Mouse (Mus musculus) hindbrain, embryonic 11.5 days (tissue): ENCODE data around the gene Rilp. TPM values are rescaled to one million over a fixed set of nuclear protein-coding genes. Genes with fewer than 3 reads are reported as not detected.
"Not testable (repeated sequence)": the region's sequence is repeated elsewhere in the genome, so short reads cannot be mapped to it uniquely, and the experiment has no call there.

Source experiments
- ATAC-seq: fragments of 200-750 bp; cut with Nextera tagmentation; 2 replicates; pipeline ENCODE4 v1.8.0; 2017; ENCODE audit warnings: mild to moderate bottlenecking, moderate TSS enrichment, moderate library complexity; ENCODE audit not compliant: low FRiP score
- DNase-seq: peaks from one replicate; pipeline ENCODE4 v3.0.0-alpha.2; 2015; ENCODE audit warnings: low spot score
- H3K27ac ChIP-seq: fragments of 300-500 bp; sonication (generic); 2 replicates; pipeline ENCODE4 v1.5.1; 2014; ENCODE audit warnings: mild to moderate bottlenecking, low read depth, low read length
- H3K27me3 ChIP-seq: fragments of 300-500 bp; sonication (generic); 2 replicates; pipeline ENCODE4 v1.6.1; 2014; ENCODE audit warnings: mild to moderate bottlenecking, low read length, moderate library complexity, mixed read lengths; ENCODE audit not compliant: control insufficient read depth, insufficient read depth
- H3K36me3 ChIP-seq: fragments of 300-500 bp; sonication (generic); 2 replicates; pipeline ENCODE4 v1.6.1; 2014; ENCODE audit warnings: mild to moderate bottlenecking, low read length, moderate library complexity, mixed read lengths; ENCODE audit not compliant: control insufficient read depth, insufficient read depth
- H3K4me1 ChIP-seq: fragments of 300-500 bp; sonication (generic); replicated peaks from 2 replicates; pipeline ENCODE4 v1.6.1; 2014; ENCODE audit warnings: low read length, mixed read lengths; ENCODE audit not compliant: control insufficient read depth, insufficient read depth
- H3K4me2 ChIP-seq: fragments of 300-500 bp; sonication (generic); replicated peaks from 2 replicates; pipeline ENCODE4 v1.6.1; 2014; ENCODE audit warnings: mild to moderate bottlenecking, low read depth, low read length
- H3K4me3 ChIP-seq: fragments of 300-500 bp; sonication (generic); 2 replicates; pipeline ENCODE4 v1.5.1; 2014; ENCODE audit warnings: low read depth, low read length
- H3K9ac ChIP-seq: fragments of 300-500 bp; sonication (generic); 2 replicates; pipeline ENCODE4 v1.6.1; 2014; ENCODE audit warnings: low read depth, low read length
- H3K9me3 ChIP-seq: fragments of 300-500 bp; sonication (generic); 2 replicates; pipeline ENCODE4 v1.6.1; 2016; ENCODE audit warnings: low read length; ENCODE audit not compliant: control insufficient read depth
- WGBS: fragments of 180-500 bp; shearing (Covaris S2); extraction: QIAGEN DNeasy Blood & Tissue Kit; methylation state at CpG from one replicate; pipeline ENCODE4 v1.1.7; 2014; 5-methylcytosine and 5-hydroxymethylcytosine counted together
- polyA plus RNA-seq: library from polyadenylated mRNA; unstranded; fragments of >200 nt; fragmentation: Nextera tagmentation; extraction: Ambion mirVana; gene quantifications from 2 replicates; pipeline ENCODE4 v1.2.1, GENCODE M21; 2014

Rilp gene
- polyA plus RNA-seq, 1 experiment from 2014 or later, result 0.63 TPM

- no peaks in the 10 kb centered on the region for H3K27me3 ChIP-seq
- H3K4me3 ChIP-seq, result no peak overlapping the region
- H3K27ac ChIP-seq, result no peak overlapping the region
- H3K4me2 ChIP-seq, result no peak overlapping the region
- H3K36me3 ChIP-seq, result no peaks in the 10 kb centered on the region
- H3K4me1 ChIP-seq, result peaks cover 13% of the 10 kb centered on the region
- DNase-seq (no peak), ATAC-seq (no peak)
- 77% methylated on average over 9 of the region's 9 CpGs for WGBS
- H3K9ac ChIP-seq, result no peak overlapping the region
- H3K9me3 ChIP-seq, result no peaks in the 10 kb centered on the region
Measured at GRCm38 (mm10) chr11:75551961-75552441, 42.1 kb downstream of the Rilp start.

GRCm38 (mm10) chr11:75552906-75553482 is 43.1 kb downstream of the Rilp start:
- H3K4me2 ChIP-seq, result no peak overlapping the region
- no peaks in the 10 kb centered on the region for H3K27me3 ChIP-seq
- no peak overlapping the region for H3K9ac ChIP-seq
- no peak overlapping the region for H3K4me3 ChIP-seq
- no peak for ATAC-seq
- no peak for DNase-seq
- 42% methylated on average over 7 of the region's 7 CpGs for WGBS
- peaks cover 13% of the 10 kb centered on the region for H3K4me1 ChIP-seq
- no peak overlapping the region for H3K27ac ChIP-seq
- no peaks in the 10 kb centered on the region for H3K9me3 ChIP-seq
- H3K36me3 ChIP-seq, result no peaks in the 10 kb centered on the region

- H3K9ac ChIP-seq, H3K4me2 ChIP-seq, H3K4me1 ChIP-seq, H3K4me3 ChIP-seq, H3K36me3 ChIP-seq, DNase-seq, H3K27ac ChIP-seq, H3K27me3 ChIP-seq, ATAC-seq, H3K9me3 ChIP-seq: not testable (repeated sequence)
- 90% methylated on average over 6 of the region's 6 CpGs for WGBS
Measured at GRCm38 (mm10) chr11:75556006-75556405, 46.1 kb downstream of the Rilp start.

- Histone ChIP-seq H3K36me3 (no peaks in the 10 kb centered on the region), H3K9me3 (no peaks in the 10 kb centered on the region), H3K4me2 (no peak overlapping the region), H3K27me3 (no peaks in the 10 kb centered on the region), H3K4me3 (no peak overlapping the region), H3K9ac (no peak overlapping the region), H3K27ac (no peak overlapping the region), H3K4me1 (no peaks in the 10 kb centered on the region)
- DNase-seq, result no peak
- WGBS, result 76% methylated on average over 6 of the region's 6 CpGs
- ATAC-seq, result no peak
Measured at GRCm38 (mm10) chr11:75557142-75557541, 47.2 kb downstream of the Rilp start.

GRCm38 (mm10) chr11:75558101-75558500 is 48.2 kb downstream of the Rilp start:
- Histone ChIP-seq H3K27ac (no peak overlapping the region), H3K4me3 (no peak overlapping the region)

GRCm38 (mm10) chr11:75559870-75560504 is 50.1 kb downstream of the Rilp start:
- Histone ChIP-seq H3K4me2 (no peak overlapping the region), H3K9me3 (no peaks in the 10 kb centered on the region), H3K4me1 (no peaks in the 10 kb centered on the region), H3K36me3 (no peaks in the 10 kb centered on the region), H3K4me3 (no peak overlapping the region), H3K27ac (no peak overlapping the region), H3K27me3 (no peaks in the 10 kb centered on the region), H3K9ac (no peak overlapping the region)
- ATAC-seq (no peak), DNase-seq (no peak)
- 91% methylated on average over 8 of the region's 8 CpGs for WGBS

More at GRCm38 (mm10) chr11:75558101-75558500, 48.2 kb downstream of the Rilp start:
- Histone ChIP-seq H3K27me3 (no peaks in the 10 kb centered on the region), H3K4me2 (no peak overlapping the region), H3K36me3 (no peaks in the 10 kb centered on the region), H3K9me3 (no peaks in the 10 kb centered on the region), H3K4me1 (no peaks in the 10 kb centered on the region), H3K9ac (no peak overlapping the region)
- DNase-seq (no peak), ATAC-seq (no peak)
- WGBS, result 85% methylated on average over 1 of the region's 1 CpGs

GRCm38 (mm10) chr11:75560530-75561409 is 50.9 kb downstream of the Rilp start:
- Histone ChIP-seq H3K4me2 (no peak overlapping the region), H3K9ac (no peak overlapping the region), H3K4me1 (no peaks in the 10 kb centered on the region), H3K9me3 (no peaks in the 10 kb centered on the region), H3K4me3 (no peak overlapping the region), H3K27ac (no peak overlapping the region), H3K27me3 (no peaks in the 10 kb centered on the region), H3K36me3 (no peaks in the 10 kb centered on the region)
- WGBS, result 76% methylated on average over 14 of the region's 14 CpGs
- DNase-seq, result no peak
- no peak for ATAC-seq

- H3K36me3 ChIP-seq, result no peaks in the 10 kb centered on the region
- no peak for DNase-seq
- H3K4me2 ChIP-seq, result no peak overlapping the region
- no peaks in the 10 kb centered on the region for H3K4me1 ChIP-seq
- no peak for ATAC-seq
- H3K27ac ChIP-seq, result no peak overlapping the region
- no peaks in the 10 kb centered on the region for H3K9me3 ChIP-seq
- no peak overlapping the region for H3K4me3 ChIP-seq
- no peak overlapping the region for H3K9ac ChIP-seq
- WGBS, result 85% methylated on average over 5 of the region's 5 CpGs
- no peaks in the 10 kb centered on the region for H3K27me3 ChIP-seq
Measured at GRCm38 (mm10) chr11:75561410-75561791, 51.5 kb downstream of the Rilp start.
